Mouse (Mus musculus) urinary bladder, adult 18-20 months (tissue): ENCODE results near the gene Them4.
"Not testable (repeated sequence)": the region's sequence is repeated elsewhere in the genome, so short reads cannot be mapped to it uniquely, and the experiment has no call there.

Experiments
- DNase-seq, 2 experiments: peaks; one replicate each; pipeline ENCODE4 v3.0.0; 2022; ENCODE audit warnings: low spot score in 2 of 2, mixed read lengths in 2 of 2

Gene Them4

DNA sequence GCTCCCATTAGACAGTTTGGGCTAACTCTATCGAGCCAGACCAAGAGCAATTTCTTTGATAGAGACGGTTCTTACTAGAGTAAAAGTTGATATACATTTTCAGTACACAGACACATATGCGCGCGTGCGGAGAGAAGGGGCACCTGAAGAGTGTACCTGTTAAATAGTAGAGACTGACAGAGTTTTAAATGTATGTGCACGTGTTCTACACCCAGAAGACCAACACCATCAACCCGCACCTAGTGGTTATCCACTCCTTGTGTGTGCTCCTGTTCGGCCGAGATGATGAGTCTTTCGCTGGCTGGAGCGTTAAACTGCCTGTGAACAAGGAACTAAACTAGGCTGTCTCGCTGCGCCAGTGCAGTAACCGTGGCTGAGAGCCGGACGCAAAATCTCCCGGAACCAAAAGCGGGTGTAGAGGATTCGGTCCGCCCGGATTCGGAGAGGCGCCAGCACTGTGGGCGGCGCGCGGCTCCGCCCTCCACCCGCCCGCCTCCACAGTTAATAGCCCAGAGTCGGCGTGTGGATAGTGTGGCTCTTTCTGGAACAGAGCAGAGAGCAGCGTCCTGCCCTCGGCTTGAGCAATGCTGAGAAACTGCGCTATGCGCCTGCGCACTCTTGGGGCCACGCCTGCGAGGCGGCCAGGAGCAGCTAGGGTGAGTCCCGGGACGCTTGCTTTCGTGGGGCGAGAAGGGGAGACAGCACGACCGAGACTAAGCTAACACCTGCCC is at the start of gene Them4:
Gene Them4 (plus strand): TSS at position 457 of the 731 bp plus-strand sequence.
- peak; percentile 91 to 95 for DNase-seq

DNA sequence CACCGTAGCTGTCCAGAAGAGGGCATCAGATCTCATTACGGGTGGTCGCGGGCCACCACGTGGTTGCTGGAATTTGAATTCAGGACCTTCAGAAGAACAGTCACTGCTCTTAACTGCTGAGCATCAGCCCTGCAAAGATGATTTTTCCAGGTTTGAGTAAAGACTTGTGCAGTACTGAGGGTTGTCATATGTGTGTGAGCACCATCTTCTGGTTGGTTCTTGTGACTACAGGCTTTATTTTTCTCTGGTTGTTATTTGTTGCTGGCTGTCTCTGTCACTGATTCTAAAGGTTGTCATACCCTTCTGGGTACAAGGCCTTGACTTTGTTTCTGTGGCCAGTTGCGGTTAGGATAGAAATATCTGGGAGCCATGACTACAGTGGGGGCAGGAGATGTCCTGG is 49.3 kb upstream of the Them4 start:
- no peak for DNase-seq

DNA sequence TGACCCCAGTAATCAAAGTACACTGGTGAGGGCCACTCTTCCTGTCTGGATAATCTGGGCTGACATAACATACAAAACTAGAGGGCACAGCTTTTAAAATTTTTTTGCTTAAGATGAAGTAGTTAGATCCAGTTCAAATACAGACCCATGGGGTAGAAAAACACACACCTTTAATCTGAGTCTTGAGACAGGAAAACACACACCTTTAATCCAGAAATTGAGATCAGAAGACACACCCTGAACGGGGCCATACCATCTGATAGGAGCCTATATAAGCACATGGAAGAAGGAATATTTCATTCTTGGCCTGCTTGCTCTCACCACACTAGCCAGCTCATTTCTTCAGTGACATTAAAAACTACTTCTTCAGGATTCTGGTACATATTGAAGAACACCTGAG is 46.2 kb upstream of the Them4 start, which contains the start of gene Gm4778:
Gene Gm4778 (plus strand): TSS at position 301 of the 400 bp plus-strand sequence.
- not testable (repeated sequence) for DNase-seq

DNA sequence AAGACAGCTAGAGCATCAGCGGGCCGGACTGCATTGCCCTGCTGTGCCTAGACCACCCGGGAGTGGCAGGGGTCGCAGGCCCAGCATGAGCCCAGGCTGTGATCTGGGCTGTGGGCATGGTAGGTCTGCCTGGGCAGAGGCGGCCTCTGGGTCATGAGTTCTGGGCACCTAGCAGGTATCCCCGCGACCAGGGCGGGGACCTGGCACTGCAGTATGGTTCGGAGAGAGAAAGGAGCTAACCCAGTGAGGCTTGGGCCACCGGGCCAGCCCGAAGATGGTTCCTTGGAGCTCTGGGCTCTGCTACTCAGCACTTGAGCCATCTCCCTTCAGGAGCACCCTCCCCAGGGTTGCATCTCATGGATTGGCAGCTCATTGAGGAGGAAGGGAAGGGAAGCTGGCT is 33.9 kb upstream of the Them4 start:
- no peak for DNase-seq

DNA sequence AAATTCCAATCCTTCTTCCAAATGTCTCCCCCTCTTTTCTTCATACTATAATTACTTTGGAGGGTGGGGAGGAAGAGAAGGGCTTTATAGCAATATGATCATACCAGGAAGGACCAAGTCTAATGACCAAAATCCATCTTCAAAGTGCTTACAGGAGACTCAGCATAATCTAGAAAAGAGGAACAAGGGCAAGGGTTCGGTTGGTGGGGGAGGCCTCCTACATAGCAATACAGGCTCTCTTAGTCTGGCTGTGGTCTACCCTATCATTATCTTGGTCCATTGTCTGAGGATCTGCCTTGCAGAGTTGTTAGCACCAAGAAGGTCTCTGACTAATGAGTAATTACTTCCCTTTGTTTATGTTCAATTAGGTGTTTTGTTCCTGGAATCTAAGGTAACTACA is 4.4 kb upstream of the Them4 start:
- DNase-seq, result no peak

DNA sequence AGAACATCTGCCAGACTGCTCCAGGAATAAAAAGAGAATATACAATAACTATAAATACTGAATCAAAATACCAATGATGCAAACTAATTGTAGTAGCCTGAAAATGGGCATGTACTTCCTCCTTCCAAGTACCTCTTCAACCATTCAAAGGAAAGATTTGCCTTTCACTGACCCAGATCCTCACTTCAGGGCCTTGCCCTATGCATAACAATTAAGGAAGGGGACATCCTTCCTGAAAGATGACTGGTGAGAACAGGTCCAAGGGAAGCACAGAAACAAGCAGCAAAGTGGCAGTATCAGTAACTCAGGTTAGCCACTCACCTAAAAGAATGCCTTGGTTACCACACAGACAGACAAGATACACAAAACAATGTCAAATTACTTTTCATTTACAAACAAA is 2.9 kb upstream of the Them4 start:
- no peak for DNase-seq

DNA sequence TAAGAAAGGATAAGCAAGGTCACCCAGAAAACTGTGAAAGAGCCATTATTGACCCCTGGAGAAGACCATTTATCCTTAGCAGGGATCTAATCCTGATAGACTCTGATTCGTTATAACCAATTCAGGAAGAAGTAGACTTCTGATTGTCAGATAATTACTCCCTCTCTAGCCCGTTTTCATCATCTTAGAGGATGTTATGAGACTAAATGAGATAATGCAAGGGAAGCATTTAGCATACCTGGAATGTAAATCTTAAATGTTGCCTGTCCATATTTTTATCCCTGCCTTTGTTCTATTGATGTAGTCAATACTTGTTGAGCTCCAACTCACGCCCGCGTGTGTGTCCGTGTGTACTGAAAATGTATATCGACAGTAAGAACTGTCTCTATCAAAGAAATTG is 602 bp downstream of the Them4 start:
- DNase-seq, result no peak

DNA sequence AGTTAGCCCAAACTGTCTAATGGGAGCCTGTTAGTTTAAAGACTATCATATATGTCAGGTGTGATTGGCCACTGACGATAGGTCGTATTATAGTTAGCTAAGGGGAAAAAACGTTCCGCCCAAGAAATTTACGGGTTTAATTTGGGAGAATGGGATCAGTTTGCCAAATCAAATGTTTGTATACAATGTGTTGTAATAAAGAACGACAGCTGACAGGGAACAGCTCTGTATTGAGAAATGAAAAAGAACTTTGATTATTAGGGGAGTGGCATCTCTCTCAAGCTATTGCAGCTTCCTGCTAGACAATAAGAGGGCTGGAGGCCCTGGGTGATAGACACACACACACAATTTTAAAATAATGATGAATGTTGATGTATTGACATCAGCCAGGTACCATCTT is 1.0 kb downstream of the Them4 start:
- no peak for DNase-seq

DNA sequence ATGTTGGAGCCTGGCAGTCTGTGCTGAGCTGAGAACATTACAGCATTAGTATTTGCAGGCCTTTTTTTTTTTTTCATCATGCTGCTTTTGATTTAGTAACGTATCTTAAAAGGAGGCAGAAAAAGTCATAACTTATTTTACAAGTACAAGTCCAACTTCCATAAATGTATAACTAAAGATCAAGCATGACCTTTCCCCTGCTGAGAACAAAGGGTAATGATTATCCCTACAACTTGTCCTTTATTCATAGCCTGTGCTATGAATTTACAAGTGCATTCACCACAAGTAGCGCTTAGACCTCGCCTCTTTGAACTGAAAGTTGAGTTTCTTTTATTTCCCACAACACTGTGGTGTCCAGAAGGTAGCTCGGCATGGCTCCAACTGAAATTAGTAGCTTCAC is 1.5 kb downstream of the Them4 start:
- no peak for DNase-seq

DNA sequence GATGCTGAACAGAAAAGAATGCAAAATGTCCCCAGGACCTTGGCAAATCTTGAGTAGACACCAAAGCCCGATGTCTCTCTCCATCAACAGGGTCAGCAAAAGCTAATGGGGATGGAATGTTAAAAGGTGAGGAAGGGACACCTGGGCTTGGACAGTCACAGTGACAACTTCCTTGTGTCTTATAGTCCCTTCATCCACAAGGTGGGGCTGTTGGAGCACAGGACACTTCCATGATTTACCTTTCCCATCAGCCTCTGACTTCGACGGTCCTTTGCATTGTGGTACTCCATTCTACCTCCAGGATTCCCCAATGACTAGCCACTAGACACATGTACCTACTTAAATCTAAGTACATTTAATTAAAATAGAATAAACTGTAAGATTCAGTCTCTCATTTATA is 18.8 kb downstream of the Them4 start:
- DNase-seq, result no peak

DNA sequence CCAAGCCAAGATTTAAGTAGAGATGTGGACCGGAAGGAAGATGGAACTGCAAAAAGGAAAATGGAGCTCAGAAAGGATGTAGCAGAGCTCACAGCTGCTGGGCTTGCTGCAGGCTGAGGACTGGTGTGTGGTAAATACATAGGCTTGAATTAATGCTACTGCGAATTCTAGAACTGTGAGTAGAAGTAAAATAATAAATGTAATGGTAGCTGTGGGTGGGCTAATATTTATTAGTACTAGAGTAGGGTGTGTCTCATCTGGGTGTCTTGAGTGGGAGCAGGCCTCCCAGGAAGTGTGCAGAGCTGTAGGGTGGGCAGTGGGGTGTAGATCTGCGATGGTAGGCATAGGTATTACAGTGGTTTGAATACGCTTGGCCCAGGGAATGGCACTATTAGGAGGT is 24.6 kb downstream of the Them4 start:
- no peak for DNase-seq

DNA sequence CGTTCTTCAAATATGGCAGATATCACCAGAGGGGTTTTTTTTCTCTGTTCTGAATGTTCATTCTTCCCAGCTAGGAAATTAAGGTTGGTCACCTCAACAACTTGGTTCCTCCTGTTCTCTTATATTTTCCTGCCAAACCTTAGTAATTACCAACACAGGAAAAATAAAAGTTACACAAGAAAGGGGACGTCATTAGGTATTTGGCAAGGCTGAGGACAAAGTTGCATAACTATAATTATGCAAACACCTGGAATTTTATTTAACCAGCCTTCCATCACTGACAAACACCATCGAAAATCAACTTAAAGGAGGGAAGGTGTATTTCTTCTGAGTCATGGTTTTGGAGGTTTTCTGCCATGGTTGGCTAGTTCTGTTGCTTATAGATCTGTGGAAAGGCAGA is 28.6 kb downstream of the Them4 start:
- no peak for DNase-seq

DNA sequence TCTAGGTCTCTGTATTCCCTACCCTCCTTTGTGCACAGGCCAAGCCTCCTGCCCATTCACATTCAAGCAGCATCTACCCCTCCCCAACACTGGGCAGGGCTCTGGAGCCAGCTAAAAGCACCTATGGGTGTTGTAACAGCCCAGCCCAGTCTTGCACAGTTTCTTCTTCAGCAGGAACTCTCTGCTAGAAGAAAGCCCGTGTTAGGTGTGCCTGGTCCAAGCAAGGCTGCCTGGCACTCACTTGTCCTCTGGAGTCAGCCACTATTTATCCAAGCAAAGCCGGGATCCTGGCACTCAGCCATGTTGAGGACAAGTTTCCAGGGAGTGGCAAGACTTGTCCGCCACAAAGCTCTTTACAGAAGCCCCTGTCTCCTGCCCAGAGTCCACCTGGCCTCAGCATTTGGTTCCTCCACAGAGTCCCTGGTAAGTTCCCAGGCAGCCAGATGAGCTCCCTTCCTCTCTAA is 32.1 kb downstream of the Them4 start, which contains the start of gene Them5:
Gene Them5 (plus strand): TSS at position 141 of the 464 bp plus-strand sequence.
- DNase-seq, result no peak

DNA sequence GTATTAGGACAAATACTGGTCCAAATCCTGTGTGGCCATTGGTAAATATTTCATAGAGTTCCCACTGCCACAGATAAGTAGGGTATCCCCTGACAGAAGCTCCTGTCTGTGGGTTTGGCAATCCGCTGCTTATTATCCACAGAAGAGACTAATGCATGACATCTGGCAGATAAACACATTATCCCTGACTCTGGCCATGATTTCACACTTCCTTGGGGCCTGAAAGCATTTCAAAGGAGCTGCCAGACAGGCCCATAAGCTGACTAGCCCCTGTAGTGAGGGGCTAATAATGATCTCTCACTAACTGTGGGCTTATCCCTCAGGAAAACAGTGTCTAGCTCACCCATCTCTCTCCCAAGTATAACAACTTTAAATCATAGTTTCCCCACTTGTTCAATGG is 32.7 kb downstream of the Them4 start:
- no peak for DNase-seq

DNA sequence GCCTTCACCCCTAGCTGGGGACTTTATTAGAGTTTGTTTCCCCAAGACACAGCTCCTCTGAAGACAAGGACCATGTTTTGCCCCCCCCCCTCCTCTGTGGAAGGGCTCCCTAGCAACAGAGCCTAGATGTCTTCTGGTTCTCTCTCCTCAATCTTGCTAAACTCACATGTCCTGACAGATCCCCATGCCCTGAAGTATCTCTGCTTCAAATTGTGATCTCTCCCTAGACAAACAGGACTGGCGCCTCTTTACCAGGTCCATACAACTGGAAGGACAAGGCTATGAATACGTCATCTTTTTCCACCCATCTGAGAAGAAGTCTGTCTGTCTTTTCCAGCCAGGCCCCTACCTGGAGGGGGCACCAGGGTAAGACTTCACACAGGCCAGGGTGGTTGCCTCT is 34.3 kb downstream of the Them4 start:
- DNase-seq, result no peak

DNA sequence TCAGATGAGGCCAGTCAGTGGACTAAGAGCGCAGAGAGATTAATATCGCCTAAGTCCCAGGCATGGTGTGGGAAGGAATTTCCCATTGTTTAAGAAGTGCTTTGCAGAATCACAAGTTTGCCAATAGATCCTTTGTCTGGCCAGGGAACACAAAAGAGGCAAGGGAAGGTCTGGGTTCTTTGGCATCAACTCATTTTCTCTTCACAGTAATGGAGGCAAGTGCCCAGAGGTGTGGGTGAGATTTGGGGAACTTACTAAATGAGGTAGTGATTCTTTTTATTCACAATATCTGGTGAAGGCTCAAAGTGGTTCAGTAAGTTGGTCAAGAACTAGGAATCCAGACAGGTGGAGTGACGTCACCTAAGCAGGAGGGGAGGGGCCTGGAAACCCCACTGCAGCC is 35.0 kb downstream of the Them4 start:
- no peak for DNase-seq

DNA sequence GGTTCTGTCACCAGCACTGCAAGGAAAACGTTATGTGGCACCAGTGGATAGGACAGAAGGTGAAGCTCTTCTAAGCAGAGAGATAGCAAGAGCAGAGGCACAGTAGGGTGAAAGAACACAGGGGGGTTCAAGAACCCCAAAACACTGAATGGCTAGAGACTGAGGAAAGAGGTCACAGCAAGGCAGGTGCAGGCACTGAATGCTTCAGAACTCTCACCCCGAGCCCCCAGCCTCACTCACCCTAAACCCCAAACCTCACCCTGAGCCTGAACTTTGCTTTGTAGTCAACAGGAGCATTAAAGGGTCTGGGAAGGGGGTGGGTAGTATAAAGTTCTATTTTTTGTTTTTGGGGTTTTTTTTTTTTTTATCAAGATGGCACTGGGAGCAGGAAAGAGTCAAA is 38.3 kb downstream of the Them4 start:
- no peak for DNase-seq

DNA sequence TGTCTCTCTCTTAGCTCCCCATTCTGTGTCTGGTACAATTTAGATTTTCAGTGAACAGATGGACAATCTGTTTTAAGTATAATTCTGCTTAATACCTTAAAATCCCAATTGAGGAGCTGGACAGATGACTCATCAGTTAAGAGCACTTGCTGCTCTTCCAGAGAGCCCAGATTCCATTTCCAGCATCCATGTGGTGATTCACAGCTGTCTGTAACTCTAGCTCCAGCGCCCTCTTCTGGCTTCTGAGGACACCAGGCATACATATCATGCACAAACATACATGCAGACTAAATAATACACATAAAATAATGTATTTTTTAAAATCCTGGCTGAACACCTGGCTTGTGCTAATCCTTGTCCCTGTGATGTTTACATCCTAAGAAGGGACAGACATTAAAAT is 50.9 kb downstream of the Them4 start:
- no peak for DNase-seq

DNA sequence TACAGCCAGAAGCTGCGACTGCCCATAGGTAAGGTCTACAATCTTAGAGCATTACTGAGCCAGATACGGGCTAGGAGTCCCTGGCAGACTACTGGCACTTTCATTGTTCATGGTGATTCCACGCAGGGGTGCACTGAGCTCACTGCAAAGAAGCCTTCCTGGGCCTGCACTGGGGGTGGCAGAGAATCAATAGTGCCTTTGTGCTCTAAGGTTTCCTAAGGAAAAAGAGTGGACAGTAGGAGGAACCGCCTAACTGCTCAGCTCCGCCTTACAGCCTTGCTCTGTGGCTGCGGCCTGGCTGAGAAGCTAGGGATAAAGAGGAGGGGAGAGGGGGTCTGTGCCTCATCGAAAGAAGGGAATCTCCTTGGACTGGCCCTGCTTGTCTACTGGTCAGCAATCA is 52.2 kb downstream of the Them4 start, which contains the start of gene C2cd4d:
Gene C2cd4d (plus strand): TSS at position 301 of the 400 bp plus-strand sequence.
- no peak for DNase-seq

DNA sequence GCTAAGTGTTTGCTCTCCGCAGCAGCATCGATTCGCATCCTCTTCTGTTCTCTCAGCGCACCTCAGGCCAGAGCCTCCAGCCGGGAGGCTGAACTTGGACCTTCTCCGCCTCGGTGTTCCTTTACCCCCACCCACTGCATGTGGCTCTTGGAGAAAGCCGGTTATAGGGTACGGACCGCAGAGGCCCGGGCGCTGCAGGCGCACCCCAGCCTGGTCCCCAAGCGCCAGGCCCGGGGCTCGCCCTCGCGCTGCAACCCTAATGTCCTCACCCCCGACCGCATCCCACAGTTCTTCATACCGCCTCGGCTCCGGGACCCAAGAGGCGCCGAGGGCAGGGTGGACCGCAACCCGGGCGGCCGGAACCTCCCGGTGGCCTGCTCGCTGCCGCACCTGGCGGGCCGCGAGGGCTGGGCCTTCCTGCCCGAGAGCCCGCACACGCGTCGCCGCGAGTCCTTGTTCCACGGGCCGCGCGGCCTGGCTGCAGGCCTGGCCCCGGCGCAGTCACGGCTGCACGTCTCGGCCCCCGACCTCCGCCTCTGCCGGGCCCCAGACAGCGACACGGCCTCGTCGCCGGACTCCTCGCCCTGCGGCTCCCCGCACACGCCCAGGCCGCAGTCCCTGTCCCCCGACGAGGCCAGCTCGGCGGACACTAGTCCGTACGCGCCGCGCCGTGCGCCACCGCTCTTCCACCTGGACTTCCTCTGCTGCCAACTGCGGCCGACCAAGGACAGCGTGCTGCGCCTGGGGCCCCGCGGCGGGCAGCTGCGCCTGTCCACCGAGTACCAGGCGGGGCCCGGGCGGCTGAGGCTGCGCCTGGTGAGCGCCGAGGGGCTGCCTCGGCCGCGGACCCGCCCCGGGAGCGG is 53.6 kb downstream of the Them4 start:
- DNase-seq, result peak; percentile 16 to 61

DNA sequence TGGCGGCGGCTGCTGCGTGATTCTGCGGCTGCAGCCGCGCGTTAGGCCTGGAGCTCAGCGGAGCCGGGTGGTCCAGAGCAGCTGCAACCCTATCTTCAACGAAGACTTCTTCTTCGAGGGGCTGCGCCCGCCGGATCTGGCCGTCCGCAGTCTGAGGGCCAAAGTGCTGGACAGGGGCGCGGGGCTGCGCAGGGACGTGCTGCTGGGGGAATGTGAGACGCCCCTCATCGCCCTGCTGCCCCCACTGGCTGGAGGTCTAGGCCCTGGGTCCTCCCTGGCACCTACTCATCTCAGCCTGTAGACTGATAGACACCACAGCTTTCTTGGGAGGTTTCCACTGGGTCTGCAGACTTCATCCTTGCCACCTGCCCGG is 54.3 kb downstream of the Them4 start:
- no peak for DNase-seq

DNA sequence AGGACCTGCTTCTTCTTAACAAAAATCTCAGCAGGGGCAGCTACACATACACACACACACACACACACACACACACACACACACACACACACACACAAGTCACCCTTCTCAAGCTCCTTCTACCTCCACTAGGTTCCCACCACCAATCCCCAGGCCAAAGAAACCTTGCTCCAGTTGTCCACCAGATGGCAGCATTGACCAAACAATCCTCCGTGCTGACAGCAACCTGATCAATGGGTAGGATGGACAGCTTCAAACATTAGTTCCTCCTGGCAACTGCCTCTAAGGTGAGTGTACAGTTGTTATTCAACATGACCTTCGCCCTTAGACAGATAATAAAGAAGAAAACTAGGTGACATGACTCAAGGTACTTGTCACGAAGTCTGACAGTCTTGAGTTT is 56.9 kb downstream of the Them4 start:
- peak; percentile 62 to 65 for DNase-seq

DNA sequence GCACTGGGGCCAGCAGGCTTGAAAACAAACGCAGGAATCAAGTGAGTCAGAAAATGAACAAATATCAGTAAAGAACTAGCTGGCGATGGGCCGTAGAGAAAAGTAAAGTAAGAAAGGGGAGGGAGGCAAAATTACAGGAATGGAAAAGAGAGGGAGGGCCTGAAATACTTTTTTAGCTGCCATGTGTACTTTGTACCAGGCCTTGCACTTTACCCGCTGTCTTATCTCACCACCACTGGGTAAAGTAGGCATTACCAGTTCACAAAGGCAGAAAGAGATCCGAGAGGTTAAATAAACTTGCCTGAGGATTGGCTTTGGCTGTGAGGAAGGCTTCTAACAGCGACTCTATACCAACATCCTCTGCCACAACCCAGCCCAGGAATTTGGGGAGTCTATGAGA is 57.6 kb downstream of the Them4 start:
- DNase-seq, result no peak
